Mouse (Mus musculus) cerebellum, adult 18-20 months (tissue): ENCODE measurements at regions not wholly inside any gene's neighbourhood (a gene's known extent, or its start where the extent isn't known, plus 50 kb on each side); places are given as distances from the start of the nearest gene placed in this dataset.

ENCODE experiments used
- DNase-seq, 2 experiments: peaks; one replicate each; pipeline ENCODE4 v3.0.0; 2021

DNA sequence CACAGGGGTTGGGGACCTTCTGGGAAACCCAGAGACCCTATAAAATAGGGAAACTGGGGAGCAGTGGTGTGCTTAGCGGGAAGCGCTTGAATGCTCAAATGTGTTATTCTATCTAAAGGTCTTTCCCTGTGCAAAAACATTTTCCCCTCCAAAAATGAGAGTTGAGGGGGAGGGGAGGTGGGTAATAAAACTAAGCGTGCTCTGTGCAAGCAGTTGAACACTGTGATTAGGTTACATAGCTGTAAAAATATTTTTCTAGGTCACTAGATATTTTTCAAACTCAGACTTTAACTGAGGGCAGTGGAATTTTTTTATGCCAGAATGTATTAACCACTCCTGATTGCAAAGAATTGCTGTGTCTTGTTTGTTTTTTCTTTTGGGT lies 77.0 kb upstream of the Tbl1x start:
- no peak for DNase-seq

DNA sequence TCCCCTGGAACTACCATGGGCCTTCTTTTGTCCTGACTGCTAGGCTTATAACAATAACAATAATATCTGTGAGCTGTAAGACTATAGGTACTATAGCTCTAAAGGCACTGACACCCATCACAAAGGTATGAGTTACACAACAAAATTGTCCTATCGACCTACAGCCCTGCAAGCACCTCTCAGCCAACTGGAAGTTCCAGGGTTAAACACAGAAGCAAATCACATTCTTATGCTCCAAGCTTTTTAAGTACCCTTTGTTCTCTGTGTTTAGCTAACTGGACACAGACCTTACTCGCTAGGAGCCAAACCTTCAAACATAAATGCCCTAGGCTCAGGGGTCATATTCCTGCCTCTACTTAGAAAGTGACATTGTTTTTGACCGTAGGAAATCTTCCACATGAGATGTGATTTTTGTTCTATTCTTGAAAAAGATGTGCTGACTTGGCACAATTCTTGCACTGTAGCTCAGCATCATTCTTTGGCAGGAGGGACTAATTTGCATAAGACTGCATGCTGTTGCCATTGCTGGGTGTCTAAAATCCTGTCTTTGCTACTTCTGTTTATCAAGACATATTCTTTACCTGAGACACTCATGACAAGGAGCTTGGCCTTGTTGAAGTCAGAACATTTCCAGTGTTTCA lies 66.8 kb upstream of the Tbl1x start:
- no peak for DNase-seq

DNA sequence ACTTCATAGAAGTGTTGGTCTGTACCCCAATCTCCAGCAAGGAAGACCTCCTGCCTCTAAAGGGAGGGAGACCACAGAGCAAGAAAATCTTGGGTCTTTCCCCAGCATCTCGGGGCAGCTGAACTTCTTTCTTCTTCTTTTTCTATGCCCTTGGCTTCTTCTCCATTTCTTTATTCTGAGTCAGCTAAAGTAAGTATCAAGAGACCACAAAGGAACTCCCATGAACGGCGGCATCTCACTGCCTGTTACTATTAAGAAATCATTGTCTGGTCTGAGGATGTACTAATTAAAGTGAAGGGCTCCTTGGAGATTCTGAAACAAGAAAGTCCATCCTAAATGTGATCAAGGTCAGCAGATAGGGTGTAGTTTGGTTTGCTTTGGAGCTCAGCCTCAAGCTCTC lies 64.1 kb upstream of the Tbl1x start:
- DNase-seq = no peak

DNA sequence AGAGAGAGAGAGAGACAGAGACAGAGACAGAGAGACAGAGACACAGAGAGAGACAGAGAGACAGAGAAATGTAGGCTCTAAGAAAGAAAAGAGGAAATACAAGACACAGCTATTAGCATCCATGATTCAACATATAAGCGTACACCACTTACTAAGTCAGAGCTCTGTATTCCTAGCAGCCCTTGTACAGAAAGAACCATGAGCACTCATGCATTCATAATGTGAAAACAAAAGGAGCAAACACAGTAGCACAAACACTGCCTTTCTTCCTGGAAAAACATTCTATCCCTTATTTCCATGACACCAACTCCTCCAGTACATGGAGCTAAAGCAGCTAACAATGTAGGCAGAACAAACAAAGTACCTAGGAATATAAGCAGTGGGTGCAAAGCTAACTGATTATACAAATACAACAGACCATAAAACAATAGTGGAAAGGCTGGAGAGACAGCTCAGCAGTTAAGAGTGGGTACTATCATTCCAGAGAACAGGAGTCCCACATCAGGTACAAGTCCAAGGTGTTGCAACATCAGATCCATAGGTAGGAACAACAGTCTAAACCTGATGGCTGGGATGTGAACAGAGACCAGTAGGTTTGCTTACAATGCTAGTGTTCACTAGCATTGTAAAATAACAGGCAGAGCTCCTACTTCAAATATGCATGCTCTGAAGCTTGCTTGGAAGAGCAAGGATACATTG lies 58.7 kb upstream of the Tbl1x start:
- DNase-seq = no peak
